Mouse (Mus musculus) stomach, embryonic 15.5 days (tissue): Measurements from ENCODE around the gene Rpl19. TPM values are rescaled to one million over a fixed set of nuclear protein-coding genes. Genes with fewer than 3 reads are reported as not detected.

Source experiments
- ATAC-seq: fragments of 200-750 bp; cut with Nextera tagmentation; 2 replicates; pipeline ENCODE4 v1.8.0; 2017; ENCODE audit warnings: low read depth, moderate number of reproducible peaks, moderate TSS enrichment; ENCODE audit not compliant: insufficient read depth, low FRiP score
- H3K27ac ChIP-seq: fragments of 300-500 bp; sonication (generic); 2 replicates; pipeline ENCODE4 v1.5.1; 2015; ENCODE audit warnings: mild to moderate bottlenecking, inconsistent platforms
- H3K27me3 ChIP-seq: fragments of 300-500 bp; sonication (generic); replicated peaks from 2 replicates; pipeline ENCODE4 v1.6.1; 2015; ENCODE audit warnings: inconsistent platforms
- H3K36me3 ChIP-seq: fragments of 300-500 bp; sonication (generic); 2 replicates; pipeline ENCODE4 v1.6.1; 2015; ENCODE audit warnings: inconsistent platforms
- H3K4me1 ChIP-seq: fragments of 300-500 bp; sonication (generic); 2 replicates; pipeline ENCODE4 v1.6.1; 2015; ENCODE audit warnings: inconsistent platforms
- H3K4me2 ChIP-seq: fragments of 300-500 bp; sonication (generic); 2 replicates; pipeline ENCODE4 v1.6.1; 2015; ENCODE audit warnings: mild to moderate bottlenecking, inconsistent platforms
- H3K4me3 ChIP-seq: fragments of 300-500 bp; sonication (generic); replicated peaks from 2 replicates; pipeline ENCODE4 v1.5.1; 2015; ENCODE audit warnings: inconsistent platforms
- H3K9ac ChIP-seq: fragments of 300-500 bp; sonication (generic); 2 replicates; pipeline ENCODE4 v1.6.1; 2015; ENCODE audit warnings: inconsistent platforms
- H3K9me3 ChIP-seq: fragments of 300-500 bp; sonication (generic); 2 replicates; pipeline ENCODE4 v1.6.1; 2016; ENCODE audit warnings: inconsistent platforms
- WGBS: fragments of 180-500 bp; shearing (Covaris S2); methylation state at CpG from one replicate; pipeline ENCODE4 v1.1.7; 2015; 5-methylcytosine and 5-hydroxymethylcytosine counted together
- polyA plus RNA-seq: library from polyadenylated mRNA; unstranded; fragments of >200 nt; fragmentation: Nextera tagmentation; extraction: Ambion mirVana; gene quantifications from 2 replicates; pipeline ENCODE4 v1.2.1, GENCODE M21; 2015

Gene Rpl19
- polyA plus RNA-seq, 1 experiment from 2014 or later = 855 TPM

DNA sequence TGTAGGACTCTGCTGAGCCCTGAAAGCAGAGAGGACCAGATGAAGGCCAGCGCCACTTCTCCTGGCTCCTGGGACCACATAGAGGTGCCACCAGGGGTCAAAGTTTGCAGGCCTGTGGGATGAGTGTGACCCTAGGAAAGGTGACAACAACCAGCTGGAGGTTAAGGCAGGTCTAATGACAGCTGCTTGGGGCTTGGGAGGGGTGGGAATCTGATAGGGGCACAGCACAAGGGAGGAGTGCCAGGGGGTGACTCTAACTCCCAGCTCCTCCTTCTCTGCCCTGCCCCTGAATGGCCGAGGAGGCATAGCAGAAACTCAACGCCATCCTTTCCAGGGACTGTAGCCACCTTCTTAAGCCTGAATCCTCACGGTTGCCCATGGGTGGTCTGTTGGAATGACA, 9.7 kb upstream of the Rpl19 start:
- no peaks in the 10 kb centered on the region for H3K36me3 ChIP-seq
- H3K9me3 ChIP-seq = no peaks in the 10 kb centered on the region
- H3K4me2 ChIP-seq = no peak overlapping the region
- peaks cover 27% of the 10 kb centered on the region for H3K4me1 ChIP-seq
- H3K27ac ChIP-seq = no peak overlapping the region
- ATAC-seq = no peak
- H3K4me3 ChIP-seq = no peak overlapping the region
- H3K9ac ChIP-seq = no peak overlapping the region
- H3K27me3 ChIP-seq = no peaks in the 10 kb centered on the region
- WGBS = 64% methylated on average over 4 of the region's 4 CpGs

GRCm38 (mm10) chr11:98018222-98018621, 8.3 kb upstream of the Rpl19 start:
- WGBS = 69% methylated on average over 6 of the region's 6 CpGs
- no peak for ATAC-seq
- Histone ChIP-seq H3K9ac (no peak overlapping the region), H3K27ac (no peak overlapping the region), H3K27me3 (no peaks in the 10 kb centered on the region), H3K4me2 (no peak overlapping the region), H3K4me3 (no peak overlapping the region), H3K4me1 (peaks cover 33% of the 10 kb centered on the region), H3K36me3 (no peaks in the 10 kb centered on the region), H3K9me3 (no peaks in the 10 kb centered on the region)

DNA sequence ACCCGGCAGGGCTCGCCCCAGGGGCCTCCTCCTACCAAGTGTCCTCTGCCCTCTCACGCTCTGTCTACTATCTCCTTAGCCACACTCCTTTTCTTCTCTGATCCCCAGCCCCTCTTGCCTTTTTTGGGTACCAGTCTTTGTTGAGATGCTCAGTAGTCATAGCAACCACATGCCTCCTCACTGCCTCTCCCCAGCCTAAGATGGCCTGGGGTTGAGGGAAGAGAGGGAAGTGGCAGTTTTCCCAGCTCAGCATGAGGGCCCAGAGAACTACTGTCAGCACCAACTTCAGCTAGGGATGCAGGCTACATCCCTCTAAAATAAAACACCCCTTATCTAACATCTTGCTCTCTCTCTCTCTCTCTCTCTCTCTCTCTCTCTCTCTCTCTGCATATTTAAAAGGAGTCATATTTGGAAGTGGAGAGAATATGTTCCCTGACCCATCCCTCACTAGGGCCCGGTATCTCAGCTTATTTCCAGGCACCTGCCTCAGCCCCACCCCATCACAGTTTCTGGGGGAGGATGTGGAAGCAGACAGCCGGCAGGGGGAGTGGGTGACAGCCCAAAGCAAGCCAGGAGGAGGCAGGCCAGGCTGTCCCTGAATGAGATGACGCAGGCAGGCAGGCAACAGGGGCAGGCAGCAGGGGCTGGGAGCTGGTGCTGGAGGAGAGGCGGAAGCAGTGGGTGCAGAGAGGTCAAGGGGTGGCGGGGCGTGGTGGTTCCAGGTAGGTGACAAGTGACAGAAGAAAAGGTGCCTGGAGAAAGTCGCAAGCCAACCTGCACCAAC, 7.5 kb upstream of the Rpl19 start:
- Histone ChIP-seq H3K27me3 (no peaks in the 10 kb centered on the region), H3K9me3 (no peaks in the 10 kb centered on the region), H3K4me2 (peak overlapping the region; percentile 19; the same call in 1 of the 2 replicates), H3K36me3 (no peaks in the 10 kb centered on the region), H3K4me3 (no peak overlapping the region), H3K4me1 (peaks cover 36% of the 10 kb centered on the region), H3K27ac (peak overlapping the region; percentile 3; the same call in 1 of the 2 replicates), H3K9ac (no peak overlapping the region)
- WGBS = 41% methylated on average over 10 of the region's 10 CpGs
- ATAC-seq = no peak

GRCm38 (mm10) chr11:98019883-98020610, 6.5 kb upstream of the Rpl19 start:
- Histone ChIP-seq H3K27me3 (no peaks in the 10 kb centered on the region), H3K36me3 (no peaks in the 10 kb centered on the region), H3K27ac (no peak overlapping the region), H3K4me1 (peaks cover 36% of the 10 kb centered on the region), H3K4me2 (no peak overlapping the region), H3K4me3 (no peak overlapping the region), H3K9me3 (no peaks in the 10 kb centered on the region), H3K9ac (no peak overlapping the region)
- 49% methylated on average over 8 of the region's 8 CpGs for WGBS
- ATAC-seq = no peak

DNA sequence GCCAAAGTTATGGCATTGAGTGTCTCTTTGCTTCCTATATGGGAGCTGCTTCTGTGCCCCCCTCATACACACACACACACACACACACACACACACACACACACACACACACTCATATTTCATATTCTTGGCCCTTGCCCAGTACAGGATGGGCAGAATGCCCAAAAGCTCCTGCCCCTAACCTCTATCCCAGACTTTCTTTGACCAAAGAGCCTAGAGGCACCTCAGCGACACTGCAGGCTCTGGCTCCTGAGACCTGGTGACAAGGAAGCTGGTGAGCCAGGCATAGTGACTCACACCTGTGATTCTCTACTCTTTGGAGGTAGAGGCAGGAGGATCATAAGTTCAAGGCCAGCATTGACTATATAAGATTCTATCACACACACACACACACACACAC, 5.8 kb upstream of the Rpl19 start:
- Histone ChIP-seq H3K9me3 (no peaks in the 10 kb centered on the region), H3K36me3 (no peaks in the 10 kb centered on the region), H3K4me3 (no peak overlapping the region), H3K4me1 (peaks cover 38% of the 10 kb centered on the region), H3K27ac (no peak overlapping the region), H3K9ac (no peak overlapping the region), H3K4me2 (peak overlapping the region; percentile 95; the same call in 1 of the 2 replicates), H3K27me3 (no peaks in the 10 kb centered on the region)
- ATAC-seq = no peak
- 44% methylated on average over 1 of the region's 1 CpGs for WGBS

DNA sequence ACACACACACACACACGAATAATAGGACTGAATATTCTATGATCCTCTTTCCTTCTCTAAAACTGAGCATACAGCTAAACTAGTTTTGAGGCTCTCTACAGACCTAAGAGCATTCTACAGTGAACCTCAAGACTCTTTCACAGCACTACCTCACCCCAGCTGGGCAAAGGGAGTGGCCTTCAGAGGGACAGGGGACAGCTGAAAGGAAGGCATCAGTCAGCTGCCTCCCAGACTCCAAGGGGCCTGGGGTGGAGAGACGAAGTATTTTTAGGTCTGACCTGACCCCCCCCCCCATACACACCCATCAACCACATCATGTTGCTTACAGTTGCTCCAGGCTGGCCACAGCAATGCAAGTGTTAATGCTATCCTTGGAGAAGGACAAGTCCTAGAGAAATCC, 5.4 kb upstream of the Rpl19 start:
- Histone ChIP-seq H3K9ac (no peak overlapping the region), H3K9me3 (no peaks in the 10 kb centered on the region), H3K27me3 (no peaks in the 10 kb centered on the region), H3K4me1 (peaks cover 43% of the 10 kb centered on the region), H3K36me3 (no peaks in the 10 kb centered on the region), H3K4me2 (peak overlapping the region; percentile 95), H3K4me3 (peak overlapping the region; percentile 77), H3K27ac (no peak overlapping the region)
- 43% methylated on average over 2 of the region's 2 CpGs for WGBS
- ATAC-seq = no peak

- Histone ChIP-seq H3K27me3 (no peaks in the 10 kb centered on the region), H3K4me3 (peak overlapping the region; percentile 77), H3K4me1 (peaks cover 43% of the 10 kb centered on the region), H3K4me2 (peak overlapping the region; percentile 95), H3K9me3 (no peaks in the 10 kb centered on the region), H3K27ac (peak overlapping the region; percentile 84), H3K9ac (peak overlapping the region; percentile 83), H3K36me3 (no peaks in the 10 kb centered on the region)
- 4% methylated on average over 34 of the region's 34 CpGs for WGBS
- ATAC-seq = no peak
These were observed 4.8 kb upstream of the Rpl19 start for GRCm38 (mm10) chr11:98021565-98022252.

DNA sequence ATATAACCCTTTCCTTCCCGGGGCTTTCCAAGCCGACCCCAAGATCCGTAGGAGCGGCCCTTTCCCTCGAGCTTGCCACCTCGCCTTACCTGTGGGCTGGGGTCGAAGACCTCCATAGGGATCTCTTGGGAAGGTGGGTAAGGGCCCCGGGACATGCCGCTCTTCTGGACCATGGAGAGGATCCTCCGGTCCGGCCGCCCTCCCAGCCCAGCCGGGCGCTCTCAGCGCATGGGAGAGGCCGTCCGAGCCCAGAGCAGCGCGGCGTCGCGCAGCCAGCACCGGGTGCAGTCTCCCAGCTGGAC, 4.3 kb upstream of the Rpl19 start:
- H3K9me3 ChIP-seq = no peaks in the 10 kb centered on the region
- ATAC-seq = no peak; the same call in 1 of the 2 replicates
- peak overlapping the region; percentile 95 for H3K4me2 ChIP-seq
- 1% methylated on average over 23 of the region's 23 CpGs for WGBS
- peak overlapping the region; percentile 84 for H3K27ac ChIP-seq
- no peaks in the 10 kb centered on the region for H3K27me3 ChIP-seq
- H3K36me3 ChIP-seq = no peaks in the 10 kb centered on the region
- peak overlapping the region; percentile 77 for H3K4me3 ChIP-seq
- H3K4me1 ChIP-seq = peaks cover 43% of the 10 kb centered on the region
- peak overlapping the region; percentile 83 for H3K9ac ChIP-seq

DNA sequence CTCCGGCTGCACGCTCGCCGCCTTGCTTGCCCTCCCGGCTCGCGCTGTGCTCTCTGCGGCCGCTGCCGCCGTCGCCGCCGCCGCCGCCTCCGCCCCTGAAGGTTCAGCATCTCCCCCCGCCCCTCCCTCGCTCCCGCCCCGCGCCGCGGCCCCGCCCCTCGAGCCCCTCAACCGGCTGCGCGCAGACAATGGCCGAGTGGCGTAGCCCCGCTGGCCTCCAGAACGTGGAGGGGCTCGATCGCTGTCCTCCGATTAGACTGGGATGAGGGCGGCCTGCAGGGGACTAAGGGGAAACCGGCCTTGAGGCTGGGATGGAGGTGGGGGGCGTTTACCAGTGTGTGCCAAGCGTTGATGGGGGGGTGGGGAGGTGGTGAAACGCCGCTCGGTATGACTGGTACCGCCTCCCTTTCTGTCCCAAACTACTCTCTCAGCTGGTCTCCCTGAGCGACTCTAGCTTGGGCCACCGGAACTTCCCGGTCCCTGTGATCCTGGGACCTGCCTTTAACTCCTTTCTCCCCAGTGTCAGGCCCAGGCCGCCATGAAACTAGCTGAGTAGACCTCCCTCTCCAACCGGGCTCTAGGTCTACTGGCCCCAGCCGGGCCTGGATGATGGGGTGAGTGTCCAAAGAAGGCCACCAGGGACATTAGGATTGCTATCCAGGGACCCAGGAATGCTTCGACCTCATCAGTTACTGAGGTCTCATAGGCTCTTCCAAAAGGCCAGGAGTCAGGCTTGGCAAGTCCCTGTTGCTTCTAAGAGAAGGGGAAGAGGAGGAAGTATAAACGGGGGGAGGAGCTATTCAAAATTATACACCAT, 3.7 kb upstream of the Rpl19 start, which contains the start of gene Cacnb1:
Cacnb1 (minus strand) TSS at position 480 of the 817 bp plus-strand sequence.
- Histone ChIP-seq H3K27ac (peak within 1 kb of the TSS; percentile 84), H3K4me3 (peak within 1 kb of the TSS; percentile 77), H3K4me1 (peaks cover 43% of the 10 kb centered on the region), H3K9me3 (no peaks in the 10 kb centered on the region), H3K27me3 (no peaks in the 10 kb centered on the region), H3K36me3 (no peaks in the 10 kb centered on the region), H3K4me2 (peak within 1 kb of the TSS; percentile 95), H3K9ac (peak within 1 kb of the TSS; percentile 83)
- WGBS = under 1% methylated on average over 37 of the region's 52 CpGs
- ATAC-seq = peak; percentile 20

DNA sequence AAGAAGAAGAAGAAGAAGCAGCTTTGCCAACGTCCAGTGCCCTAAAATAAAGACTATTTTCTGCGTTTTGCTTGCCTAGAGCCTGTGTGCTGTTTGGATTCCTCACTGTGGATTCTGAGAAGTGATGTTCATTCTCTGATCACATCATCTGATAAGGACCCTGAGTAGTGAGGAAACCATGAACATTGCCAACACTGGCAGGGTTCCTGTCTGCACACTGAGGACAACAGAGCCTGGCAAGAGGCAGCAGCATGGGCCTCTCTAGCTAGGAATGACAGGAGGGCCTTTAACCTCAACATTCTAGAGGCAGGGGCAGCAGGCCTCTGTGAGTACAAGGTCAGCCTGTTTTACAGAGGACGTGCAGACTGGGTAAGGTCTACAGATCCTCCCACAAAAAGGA, 2.0 kb upstream of the Rpl19 start:
- Histone ChIP-seq H3K4me1 (peaks cover 38% of the 10 kb centered on the region), H3K27me3 (no peaks in the 10 kb centered on the region), H3K36me3 (peaks cover 12% of the 10 kb centered on the region), H3K4me2 (no peak overlapping the region), H3K4me3 (no peak overlapping the region), H3K9ac (no peak overlapping the region), H3K27ac (no peak overlapping the region), H3K9me3 (no peaks in the 10 kb centered on the region)
- no peak for ATAC-seq
- 84% methylated on average over 3 of the region's 3 CpGs for WGBS

- 5% methylated on average over 15 of the region's 15 CpGs for WGBS
- Histone ChIP-seq H3K9ac (peak overlapping the region; percentile 97), H3K9me3 (no peaks in the 10 kb centered on the region), H3K4me1 (peaks cover 22% of the 10 kb centered on the region), H3K36me3 (peaks cover 28% of the 10 kb centered on the region), H3K4me2 (peak overlapping the region; percentile 73), H3K27me3 (no peaks in the 10 kb centered on the region), H3K27ac (peak overlapping the region; percentile 91), H3K4me3 (peak overlapping the region; percentile 87)
- no peak for ATAC-seq
These were observed 301 bp upstream of the Rpl19 start for GRCm38 (mm10) chr11:98026248-98026569.
